Mouse (Mus musculus) 3T3-L1 (cell line): ENCODE results near the gene Hcfc2.

ENCODE experiments used
- DNase-seq: peaks from one replicate; pipeline ENCODE4 v3.0.0-alpha.2; 2015; ENCODE audit warnings: low read depth, low spot score

Hcfc2 gene

DNA sequence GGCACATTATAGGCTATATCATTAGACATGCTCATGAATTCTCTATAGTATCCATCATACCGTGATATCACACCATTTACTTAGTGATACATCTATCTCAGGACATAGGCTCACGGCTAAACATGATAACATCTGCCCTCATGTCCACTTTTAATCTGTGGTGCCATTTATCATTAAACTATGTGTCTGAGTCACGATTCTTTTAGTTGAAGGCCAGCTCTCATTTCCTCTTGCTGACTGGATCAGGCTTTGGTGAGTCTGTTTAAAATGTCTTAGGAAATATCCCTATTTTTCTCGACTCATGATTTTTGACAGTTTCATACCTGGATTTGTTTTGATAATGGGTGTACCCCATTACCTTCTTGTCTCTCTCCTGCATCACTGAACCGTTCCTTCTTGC lies at the start of gene Hcfc2:
Gene Hcfc2 (plus strand): TSS at position 205 of the 400 bp plus-strand sequence.
- peak; percentile 47 for DNase-seq

DNA sequence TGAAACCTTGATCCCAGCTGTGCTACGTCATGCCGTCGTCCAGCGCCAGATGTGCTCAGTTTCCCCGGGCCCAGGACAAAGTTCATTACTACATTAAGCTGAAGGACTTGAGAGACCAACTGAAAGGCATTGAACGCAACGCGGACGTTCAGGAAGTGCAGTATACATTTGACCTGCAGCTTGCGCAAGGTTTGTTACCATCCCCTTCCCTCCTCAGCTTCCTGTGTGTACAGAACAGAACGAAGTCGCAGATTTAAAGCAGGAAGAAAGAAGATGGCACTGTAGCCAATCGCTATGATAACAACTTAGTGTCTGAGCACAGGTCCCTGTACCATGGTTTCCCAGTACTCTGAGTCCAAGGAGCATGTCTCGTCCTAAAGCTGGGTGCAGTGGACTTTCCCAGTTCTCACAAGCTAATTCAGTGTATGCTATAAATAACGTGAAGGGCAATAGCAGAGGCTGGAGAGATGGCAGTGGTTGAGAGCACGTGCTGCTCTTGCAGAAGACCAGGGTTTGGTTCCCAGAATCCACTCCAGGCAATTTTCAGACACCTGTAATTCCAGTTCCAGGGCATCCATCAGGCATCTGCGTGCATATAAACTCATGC lies 48.7 kb upstream of the Hcfc2 start:
- no peak for DNase-seq

DNA sequence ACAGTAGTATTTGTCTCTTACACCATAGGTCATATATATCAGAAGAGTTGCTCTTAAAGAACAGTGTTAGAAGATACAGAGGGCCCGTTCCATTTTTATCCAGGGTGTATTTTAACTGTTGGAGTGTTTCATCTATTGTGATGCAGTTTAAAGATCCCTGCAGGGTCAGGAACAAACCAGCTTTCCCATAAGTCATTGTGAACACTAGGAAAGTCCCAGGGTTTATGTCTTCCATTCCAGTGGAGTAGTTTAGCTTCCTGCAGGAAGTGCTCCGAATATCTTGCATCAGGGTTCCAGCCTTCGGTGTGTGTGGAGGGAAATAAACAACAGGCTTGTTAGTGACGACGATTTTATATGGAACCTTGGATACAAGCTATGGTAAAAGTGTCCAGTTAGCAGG lies 44.7 kb upstream of the Hcfc2 start:
- DNase-seq = no peak

GRCm38 (mm10) chr10:82652625-82653024 lies 43.3 kb upstream of the Hcfc2 start:
- no peak for DNase-seq

GRCm38 (mm10) chr10:82654581-82654980 lies 41.4 kb upstream of the Hcfc2 start:
- no peak for DNase-seq

GRCm38 (mm10) chr10:82661820-82662219 lies 34.1 kb upstream of the Hcfc2 start:
- no peak for DNase-seq

DNA sequence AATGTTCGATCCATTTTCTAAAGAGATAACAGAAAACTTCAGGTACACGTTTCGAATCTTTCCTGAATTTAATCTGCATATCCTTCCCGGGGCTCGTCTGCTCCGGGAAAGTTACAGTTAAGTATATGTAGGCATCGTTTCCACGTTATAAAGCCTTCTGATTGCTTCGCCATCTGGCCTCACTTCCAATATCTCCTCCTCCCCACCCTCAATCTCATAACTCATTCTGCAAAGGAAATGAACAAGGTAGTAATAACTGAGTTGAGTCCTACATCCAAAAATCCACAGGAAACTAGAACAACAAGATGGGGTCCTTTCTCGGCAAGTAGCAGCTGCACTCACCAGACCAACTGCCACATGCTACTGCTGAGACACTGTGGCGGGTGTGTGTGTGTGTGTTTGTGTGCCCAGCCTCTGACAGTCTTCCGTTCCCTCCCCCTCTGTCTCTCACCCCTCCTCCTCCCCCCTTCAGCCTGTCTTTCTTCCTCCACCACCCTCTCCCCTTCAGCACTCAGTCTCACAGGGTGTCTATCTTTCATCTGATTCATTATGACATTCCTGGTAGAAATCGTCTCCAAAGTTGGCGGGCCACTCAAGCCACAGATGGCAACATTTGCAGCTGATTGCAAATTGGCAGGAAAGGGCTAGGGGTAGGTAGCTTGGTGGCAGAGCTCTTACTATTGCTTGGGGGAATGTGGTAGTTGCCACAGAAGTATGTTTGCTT lies 33.5 kb upstream of the Hcfc2 start:
- no peak for DNase-seq

- no peak for DNase-seq
Observed at GRCm38 (mm10) chr10:82663289-82663688, 32.7 kb upstream of the Hcfc2 start.

GRCm38 (mm10) chr10:82665951-82666350 lies 30.0 kb upstream of the Hcfc2 start:
- no peak for DNase-seq

DNA sequence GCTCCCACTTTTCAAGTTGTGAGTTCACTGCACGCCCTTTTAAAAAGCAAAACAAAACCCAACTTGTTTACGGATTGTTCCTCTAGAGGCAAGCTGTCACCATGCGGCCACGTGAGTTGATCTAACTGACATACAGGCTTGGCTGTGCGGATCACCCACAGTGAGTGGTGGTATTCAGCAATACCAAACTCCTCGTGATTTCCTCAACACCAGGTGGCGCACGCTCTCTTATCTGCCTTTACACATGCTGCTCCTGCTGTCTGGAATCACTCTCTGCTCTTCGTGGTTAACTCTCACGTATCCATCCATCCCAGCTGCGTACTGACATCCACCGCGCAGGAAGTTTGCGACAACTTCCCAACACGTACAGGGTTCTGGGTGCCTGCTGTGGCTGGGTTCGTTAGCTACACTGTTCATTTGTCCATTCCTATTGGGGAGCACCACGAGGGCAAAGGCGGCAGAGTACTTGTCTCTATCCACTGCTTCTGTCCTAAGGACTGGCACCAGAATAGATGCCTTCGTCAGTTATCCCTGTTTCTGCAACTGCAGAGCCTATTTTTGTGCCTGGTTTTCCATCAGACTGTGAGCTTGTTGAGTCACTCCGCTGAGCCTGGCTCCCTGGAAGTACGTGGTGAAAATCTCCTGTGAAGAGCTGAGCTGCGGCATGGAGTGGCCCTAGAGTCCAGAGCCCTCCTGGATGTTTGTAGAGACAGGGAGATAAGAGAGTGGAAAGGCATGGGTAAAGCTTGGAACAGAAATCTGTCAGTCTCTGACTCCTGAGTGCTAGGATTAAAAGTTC lies 29.3 kb upstream of the Hcfc2 start:
- DNase-seq = peak; percentile 93

- no peak for DNase-seq
Observed at GRCm38 (mm10) chr10:82670205-82670604, 25.8 kb upstream of the Hcfc2 start.

GRCm38 (mm10) chr10:82676949-82677348 lies 19.0 kb upstream of the Hcfc2 start:
- DNase-seq = no peak

DNA sequence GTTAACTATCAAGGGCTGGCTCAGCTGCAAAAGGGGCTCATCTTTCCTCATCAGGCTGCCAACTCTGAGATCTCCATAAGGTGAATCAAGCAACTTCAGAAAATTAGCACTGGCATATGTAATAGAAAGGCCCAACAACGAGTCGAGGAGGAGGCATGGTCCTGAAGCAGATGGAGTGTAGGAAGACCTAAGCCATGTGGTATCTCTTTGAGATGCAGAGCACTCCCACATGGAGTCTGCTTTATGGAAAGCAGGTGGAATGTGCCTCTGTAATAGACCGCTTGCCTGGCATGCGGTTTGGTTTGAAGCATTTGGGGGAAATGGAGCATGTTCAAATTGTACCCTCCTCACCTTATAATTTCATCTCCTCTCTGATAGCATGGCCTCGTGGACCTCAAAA lies 15.2 kb upstream of the Hcfc2 start:
- DNase-seq = no peak

GRCm38 (mm10) chr10:82681639-82682038 lies 14.3 kb upstream of the Hcfc2 start:
- DNase-seq = no peak

- no peak for DNase-seq
Observed at GRCm38 (mm10) chr10:82685440-82685839, 10.5 kb upstream of the Hcfc2 start.

- peak; percentile 98 for DNase-seq
Observed at GRCm38 (mm10) chr10:82689681-82690211, 6.2 kb upstream of the Hcfc2 start.

DNA sequence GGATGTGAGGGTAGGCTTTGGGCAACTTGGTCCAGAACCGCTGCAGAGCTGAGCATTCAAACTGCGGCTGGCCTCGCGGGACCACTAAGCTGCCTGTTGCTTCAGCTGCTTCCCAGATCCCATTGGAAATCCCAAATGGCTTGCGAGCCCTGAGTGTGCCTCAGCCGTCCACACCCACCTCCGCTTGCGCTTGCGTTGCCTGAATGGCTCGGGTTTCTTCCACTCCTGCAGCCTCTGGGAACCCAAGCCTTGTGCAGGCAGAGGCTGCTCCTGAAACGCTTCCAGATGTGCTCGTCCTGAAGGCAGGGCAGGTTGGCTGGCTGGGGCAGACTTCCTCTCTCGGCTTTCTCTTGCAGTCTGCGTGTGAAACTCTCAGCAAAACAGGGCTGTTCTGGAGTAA lies 5.5 kb upstream of the Hcfc2 start, which contains the start of gene Glt8d2:
Gene Glt8d2 (minus strand): TSS at position 157 of the 400 bp plus-strand sequence.
- DNase-seq = peak; percentile 97

DNA sequence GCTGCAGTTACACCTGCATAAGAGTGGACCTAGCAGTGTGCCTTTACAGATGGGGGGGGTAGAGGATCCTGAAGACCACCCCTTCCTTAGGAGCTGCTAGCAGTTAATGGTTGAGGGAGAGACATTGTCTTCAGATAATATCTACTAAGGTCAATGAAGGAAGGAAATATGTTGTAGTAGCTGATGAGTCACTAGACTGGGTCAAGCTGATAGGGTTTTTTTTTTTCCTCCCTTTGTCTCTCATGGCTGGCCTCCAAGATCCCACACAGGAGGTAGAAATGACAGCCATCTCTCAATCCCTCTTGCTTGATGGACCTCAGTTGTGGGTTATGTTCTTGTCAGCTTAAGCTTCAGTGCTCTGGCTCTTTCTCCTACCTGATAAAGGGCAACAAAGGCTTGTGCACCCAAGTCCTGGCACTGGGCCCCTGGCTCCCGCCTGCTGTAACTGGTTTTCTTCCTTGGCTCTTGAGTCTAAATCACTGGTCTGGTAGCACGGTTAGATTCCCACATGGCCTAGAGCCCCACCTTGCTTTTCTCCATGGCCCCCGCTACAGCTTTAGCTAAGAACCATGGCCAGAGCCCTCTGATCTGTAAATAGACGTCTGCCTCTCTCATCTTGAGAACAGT lies 606 bp downstream of the Hcfc2 start:
- peak; percentile 50 for DNase-seq

GRCm38 (mm10) chr10:82697305-82697898 lies 1.4 kb downstream of the Hcfc2 start:
- no peak for DNase-seq

DNA sequence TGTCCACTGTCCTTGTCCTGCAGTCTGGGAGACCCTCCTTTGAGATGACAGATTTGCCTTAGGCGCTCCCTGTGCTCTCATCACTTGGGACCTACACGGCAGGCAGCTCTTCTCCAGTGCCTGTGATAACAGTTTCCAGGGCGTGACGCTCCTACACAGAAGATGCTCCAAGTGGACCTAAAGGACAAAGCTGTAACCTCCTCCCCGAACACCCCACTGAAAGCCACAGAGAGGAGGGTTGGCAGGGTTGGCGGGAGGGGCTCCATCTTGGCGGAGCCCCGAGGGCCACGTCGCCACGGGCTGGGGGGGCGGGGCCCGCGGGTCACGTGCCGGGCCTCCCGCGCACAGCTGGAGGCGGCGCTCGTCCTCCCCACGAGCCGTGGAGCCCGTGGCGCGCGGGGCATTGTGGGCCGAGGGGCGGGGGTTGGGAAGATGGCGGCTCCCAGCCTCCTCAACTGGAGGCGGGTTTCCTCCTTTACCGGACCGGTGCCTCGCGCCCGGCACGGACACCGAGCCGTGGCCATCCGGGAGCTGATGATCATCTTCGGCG lies 2.8 kb downstream of the Hcfc2 start:
- DNase-seq = peak; percentile 74
